Mouse (Mus musculus): ENCODE results near the gene Trem2.
"Not testable (repeated sequence)": the region's sequence is repeated elsewhere in the genome, so short reads cannot be mapped to it uniquely, and the experiment has no call there.

The Trem2 gene

DNA sequence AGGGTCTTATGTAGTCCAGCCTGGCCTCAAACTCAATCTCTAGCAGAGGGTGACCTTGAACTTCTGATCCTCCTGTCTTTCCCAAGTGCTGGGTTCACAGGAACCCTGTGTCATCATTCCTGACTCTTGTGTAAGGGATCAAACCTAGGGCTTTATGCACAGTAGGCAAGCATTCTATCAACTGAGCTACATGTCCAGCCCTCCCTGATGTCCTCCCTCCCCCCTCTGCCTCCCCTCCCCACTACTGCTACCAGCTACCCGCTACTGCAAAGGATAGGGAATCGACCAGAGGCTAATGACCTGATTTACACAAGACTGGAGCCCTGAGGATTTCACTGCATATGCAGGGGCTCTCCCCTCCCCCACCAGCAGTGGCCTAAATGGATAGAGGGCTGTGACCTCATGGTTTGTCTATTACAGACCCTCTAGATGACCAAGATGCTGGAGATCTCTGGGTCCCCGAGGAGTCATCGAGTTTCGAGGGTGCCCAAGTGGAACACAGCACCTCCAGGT lies 4.5 kb downstream of the Trem2 start:
- no peak for DNase-seq (ENCODE audit: low read depth in 2 of 2, low spot score in 2 of 2)

DNA sequence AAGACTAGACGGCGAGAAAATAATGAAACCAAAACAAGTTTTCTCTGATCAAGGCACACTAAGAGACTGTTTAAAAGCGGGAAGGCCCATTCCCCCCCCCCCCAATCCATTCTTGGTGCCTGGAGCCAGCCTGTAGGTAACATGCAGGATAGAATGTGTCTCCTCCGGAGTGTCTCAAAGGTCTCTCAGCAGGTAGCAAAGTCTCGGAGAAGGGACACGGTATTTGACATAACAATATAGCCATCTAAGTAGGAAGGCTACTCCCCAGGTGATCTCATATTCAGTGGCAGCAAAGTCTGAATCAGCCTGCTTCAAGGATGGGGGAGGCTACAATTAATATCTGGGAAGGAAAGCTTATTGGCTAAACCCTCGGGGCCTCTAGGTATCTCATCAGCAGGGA lies 6.8 kb downstream of the Trem2 start:
- DNase-seq (ENCODE audit: low read depth in 2 of 2, low spot score in 2 of 2) = not testable (repeated sequence)

DNA sequence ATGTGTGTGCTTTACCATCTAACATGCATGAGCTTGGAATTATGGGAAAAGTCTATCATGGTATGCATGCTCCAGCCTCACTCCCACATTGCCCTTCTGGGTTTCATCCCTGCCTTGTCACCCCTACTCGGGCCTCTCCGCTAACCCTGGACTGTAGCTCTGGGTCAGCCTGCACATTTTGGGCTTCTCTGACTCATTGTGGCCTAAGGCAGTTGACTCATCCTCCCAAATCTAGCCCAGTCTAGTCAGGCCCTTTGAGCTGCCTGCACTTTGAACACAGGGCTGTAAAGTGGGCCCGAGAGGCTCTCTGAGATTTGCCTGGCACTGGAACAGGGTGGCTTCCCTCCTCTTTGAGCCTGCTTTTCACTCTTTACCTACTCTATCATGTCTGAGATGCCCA lies 9.6 kb downstream of the Trem2 start:
- no peak for DNase-seq (ENCODE audit: low read depth in 2 of 2, low spot score in 2 of 2)

DNA sequence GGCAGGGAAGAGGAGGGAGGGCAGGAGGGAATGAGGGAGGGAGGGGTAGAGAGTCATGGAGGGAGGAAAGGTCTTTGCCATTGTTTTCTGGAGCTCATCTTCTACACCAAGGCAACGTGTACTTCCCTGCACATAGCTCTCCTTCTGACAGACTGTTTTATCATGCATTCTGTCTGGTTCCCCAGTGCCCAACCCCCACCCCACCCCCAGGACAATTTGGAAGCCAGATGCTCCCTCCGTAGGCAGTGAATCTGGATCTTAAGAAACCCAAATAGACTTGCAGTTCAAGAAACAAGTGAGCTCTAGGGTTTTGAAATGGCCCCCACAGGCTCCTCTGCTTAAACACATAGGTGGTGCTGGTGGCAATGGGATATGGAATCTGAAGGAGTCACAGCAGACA lies 11.7 kb downstream of the Trem2 start:
- no peak for DNase-seq (ENCODE audit: low read depth in 2 of 2, low spot score in 2 of 2)

DNA sequence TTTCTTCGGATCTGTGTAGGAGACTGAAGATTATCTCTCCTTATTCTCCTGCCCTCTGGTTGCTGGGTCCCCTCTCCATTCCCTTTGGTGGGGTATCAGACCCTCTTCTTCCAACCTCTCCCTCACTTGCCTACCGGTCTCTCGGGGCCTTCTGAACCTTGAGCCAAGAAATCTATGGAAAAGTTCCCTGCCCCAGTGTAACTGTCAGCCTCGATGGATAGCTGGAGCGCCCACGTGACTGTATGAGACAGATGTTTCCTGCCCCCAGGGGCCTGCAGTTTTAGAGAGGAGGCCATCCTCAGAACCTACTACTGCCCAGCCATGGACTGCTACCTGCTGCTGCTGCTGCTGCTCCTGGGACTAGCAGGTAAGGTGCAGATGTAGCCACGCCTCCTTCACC lies 13.4 kb downstream of the Trem2 start, which contains the start of gene Treml1:
Gene Treml1, plus strand, starts transcription at position 301 of the 400 bp plus-strand sequence.
- DNase-seq (ENCODE audit: low read depth in 2 of 2, low spot score in 2 of 2) = no peak

DNA sequence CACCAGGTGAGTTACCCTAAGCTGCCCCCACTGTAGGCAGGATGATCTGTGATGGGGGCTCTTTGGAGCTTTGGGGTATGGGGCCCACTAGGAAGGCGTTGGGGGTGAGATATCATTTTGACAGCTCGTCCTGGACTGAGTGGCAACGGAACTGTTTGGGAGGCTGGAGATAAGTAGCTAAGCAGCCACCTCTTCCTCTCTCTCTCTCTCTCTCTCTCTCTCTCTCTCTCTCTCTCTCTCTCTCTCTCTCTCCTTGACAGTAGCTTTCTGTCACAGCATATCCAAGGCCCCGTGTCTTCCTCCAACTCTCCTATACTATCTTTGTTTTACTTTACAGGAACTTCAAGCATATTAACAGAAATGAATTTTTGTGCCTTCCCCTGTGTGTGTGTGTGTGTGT lies 14.3 kb downstream of the Trem2 start:
- DNase-seq (ENCODE audit: low read depth in 2 of 2, low spot score in 2 of 2) = no peak

DNA sequence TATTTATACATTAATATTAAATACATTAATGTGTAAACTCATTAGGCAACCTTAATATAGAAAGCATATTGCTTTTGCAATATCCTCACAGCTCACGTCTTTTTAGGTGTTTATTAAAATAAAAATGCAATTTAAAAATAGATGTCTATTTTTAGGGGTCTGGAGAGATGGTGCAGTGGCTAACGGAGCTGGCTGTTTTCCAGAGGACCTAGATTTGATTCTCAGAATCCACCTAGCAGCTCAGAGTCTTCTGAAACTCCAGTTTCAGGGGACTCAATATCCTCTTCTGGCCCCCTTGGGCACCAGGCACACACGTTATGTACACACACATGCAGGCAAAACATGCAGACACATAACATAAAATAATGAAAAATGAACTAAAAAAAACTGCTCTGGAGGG lies 16.1 kb downstream of the Trem2 start:
- no peak for DNase-seq (ENCODE audit: low read depth in 2 of 2, low spot score in 2 of 2)

DNA sequence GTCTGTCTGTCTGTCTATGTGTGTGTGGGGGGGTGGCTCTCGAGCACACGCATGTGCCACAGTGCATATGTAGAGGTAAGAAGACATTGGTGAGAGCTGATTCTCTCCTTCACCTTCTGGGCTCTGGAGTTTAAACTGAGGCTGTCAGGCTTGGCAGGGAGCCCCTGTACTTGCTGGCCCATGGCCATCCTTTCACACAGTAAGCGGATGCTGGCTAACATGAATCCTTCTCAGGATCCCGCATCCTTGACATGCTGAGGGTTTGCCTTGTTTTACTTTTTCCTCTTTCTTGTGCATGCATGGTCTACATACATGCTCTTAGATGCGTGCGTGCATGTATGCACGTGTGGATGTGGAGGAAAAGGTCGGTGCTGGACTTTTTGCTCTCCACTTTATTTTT lies 16.8 kb downstream of the Trem2 start:
- no peak for DNase-seq (ENCODE audit: low read depth in 2 of 2, low spot score in 2 of 2)

DNA sequence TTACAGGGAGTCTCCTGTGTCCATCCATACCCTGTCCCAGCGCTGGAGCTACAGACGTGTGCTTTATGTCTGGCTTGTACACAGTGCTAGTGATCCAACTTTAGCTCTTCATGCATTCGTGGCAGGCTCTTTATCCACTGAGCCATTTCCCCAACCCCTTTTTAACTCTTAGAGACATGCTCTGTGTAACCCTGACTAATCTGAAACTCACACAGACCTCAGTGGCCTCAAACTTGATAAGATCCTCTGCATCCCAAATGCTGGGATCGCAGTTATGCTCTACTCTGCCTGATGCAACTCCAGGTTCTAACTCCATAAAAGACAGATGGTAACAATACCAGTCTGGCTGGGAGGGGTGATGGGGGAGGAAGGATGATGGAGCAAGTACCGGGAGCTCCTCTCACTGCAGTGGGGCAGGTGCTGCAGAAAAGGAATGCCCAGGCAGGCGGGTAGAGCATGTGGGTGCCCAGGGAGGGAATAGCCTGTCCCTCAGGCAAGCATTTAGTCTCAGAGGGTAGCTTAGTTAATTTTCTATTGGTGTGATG lies 17.3 kb downstream of the Trem2 start:
- no peak for DNase-seq (ENCODE audit: low read depth in 2 of 2, low spot score in 2 of 2)

DNA sequence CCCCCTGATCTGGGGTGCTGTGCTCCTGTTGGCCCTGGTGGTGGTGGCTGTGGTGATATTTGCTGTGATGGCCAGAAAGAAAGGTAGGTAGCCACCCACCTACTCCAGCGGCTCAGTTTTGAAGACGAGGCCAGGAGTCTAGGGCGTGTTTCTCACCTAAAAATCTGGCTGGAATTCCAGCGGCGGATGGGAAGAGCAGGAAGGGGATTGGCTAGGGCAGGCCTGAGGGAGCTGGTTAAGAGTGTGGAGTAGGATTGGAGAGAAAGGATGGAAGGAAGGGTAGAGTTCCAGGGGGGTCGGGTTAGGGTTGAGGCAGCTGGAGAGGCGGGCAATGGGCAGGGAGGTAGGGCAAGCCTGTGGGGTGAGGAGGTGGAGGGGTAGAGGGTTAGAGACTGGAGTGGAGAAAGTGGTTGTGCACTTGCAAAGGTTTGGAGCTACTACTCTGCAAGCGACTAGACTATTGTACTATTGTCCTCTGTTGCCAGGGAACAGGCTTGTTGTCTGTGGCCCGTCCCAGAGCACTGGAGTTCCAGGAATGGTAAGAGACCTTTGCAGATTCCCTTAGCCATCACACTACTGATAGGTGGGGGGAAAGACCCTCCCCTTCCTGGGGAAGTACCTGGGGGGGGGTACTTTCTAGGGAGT lies 19.4 kb downstream of the Trem2 start:
- DNase-seq (ENCODE audit: low read depth in 2 of 2, low spot score in 2 of 2) = no peak

DNA sequence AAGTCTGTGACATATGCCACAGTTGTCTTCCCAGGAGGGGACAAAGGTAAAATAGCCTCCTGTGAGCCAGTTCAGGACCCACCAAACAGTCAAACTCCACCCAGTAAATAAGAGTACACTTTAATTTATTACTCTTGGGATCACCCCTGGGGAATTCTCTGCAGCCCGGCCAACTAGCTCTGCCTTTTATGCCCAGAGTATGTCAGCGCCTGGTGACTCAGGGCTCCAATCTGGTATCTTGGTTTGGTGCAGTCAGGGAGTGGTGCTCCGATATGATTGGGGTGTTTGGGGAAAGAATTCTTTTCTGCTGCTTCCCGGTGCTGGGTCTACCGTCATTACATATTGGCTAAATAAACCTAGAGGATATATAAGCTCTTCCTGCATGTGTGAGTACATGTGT lies 20.6 kb downstream of the Trem2 start:
- no peak for DNase-seq (ENCODE audit: low read depth in 2 of 2, low spot score in 2 of 2)

DNA sequence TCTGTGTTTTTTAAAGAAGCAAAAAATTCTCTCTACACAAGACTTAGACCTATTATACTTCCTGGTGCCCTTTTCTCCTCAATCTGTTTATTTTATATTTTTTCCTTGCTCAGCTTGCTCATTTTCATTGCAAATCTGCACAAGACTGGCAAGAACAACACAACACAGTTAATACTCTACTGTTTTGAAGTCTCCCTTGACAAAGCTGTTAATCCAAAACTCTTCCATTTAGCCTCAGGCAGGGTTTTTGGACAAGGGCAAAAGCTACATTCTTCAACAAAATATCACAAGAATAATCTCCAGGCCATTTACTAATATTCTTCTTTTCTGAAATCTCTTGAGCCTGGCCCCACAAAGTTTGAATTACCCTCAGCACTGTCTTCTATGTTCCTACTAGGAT lies 25.4 kb downstream of the Trem2 start:
- DNase-seq (ENCODE audit: low read depth in 2 of 2, low spot score in 2 of 2) = no peak

DNA sequence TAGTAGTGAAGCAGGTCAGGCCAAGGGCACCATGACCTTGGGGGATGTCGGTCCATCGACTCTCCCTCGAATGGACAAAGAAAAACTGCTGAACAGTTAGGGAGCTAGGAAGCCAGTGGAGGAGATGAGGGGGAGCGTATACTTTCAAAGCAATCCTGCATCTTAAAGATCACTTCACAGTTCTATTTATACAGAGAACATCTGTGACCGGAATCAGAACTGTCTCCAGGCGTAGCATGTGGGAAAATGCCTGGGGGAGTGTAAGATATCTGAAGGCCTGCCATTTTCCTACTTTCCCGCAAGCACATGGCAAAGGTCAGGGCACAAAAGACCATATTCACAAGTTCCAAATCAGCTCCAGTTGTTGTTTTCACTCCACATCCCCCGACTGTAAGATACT lies 26.8 kb downstream of the Trem2 start:
- DNase-seq (ENCODE audit: low read depth in 2 of 2, low spot score in 2 of 2) = no peak

DNA sequence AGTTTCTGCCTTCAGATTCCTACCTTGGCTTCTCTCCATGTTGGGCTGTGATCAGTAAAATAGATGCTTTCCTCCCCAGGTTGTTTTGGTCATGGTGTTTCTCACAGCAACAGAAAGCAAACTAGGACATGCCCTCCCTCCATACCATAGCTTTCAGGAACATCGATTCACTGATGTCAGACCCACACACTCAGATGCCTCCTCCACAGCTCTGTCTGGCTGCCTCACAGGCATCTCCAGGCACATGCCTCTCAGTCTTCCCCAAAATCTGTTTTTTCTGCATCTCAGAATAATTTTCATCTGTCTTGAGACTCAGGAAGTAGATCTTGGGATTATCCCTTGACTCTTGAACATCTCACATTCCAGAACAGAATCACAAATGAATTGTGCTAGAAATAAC lies 29.9 kb downstream of the Trem2 start:
- DNase-seq (ENCODE audit: low read depth in 2 of 2, low spot score in 2 of 2) = no peak

DNA sequence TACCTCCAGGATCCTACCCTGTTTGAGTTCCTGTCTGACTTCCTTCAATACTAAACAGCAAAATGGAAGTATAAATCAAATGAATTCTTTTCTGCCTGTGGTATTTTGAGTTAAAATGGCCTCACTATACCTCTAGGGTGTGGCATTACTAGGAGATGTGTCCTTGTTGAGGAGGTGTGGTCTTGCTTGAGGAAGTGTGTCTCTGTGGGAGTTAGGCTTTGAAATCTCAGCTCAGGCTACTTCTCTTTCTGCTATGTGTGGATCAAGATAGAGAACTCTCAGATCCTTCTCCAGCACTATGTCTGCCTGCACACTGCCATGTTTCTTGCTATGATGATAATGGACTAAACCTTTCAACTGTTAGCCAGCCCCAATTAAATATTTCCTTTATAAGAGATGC lies 32.8 kb downstream of the Trem2 start:
- no peak for DNase-seq (ENCODE audit: low read depth in 2 of 2, low spot score in 2 of 2)

DNA sequence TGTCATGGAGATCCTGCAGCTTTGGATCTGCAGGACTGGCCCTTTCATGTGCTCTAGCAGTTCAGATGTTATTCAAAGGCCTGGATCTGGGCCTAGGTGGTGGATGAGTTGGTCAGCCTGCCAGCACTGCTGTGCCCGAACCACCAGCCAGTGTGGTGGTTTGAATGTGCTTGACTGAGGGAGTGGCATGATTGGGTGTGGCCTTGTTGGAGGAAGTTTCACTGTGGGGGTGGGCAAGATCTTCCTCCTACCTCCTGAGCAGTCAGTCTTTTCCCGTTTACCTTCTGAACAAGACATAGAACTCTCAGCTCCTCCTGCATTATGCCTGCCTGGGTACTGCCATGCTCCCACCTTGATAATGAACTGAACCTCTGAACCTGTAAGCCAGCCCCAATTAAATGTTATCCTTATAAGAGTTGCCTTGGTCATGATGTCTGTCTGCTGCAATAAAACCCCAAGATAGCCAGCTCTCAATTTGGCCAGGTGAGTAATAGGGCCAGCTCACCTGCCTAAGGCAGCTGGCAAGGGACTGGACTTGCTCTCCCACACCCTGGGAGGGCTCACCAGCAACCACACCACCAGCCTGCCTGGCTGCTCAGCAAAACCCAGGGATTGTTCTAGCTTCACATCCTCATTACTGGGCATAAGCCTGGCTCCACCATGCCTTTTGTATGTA lies 39.7 kb downstream of the Trem2 start:
- no peak for DNase-seq (ENCODE audit: low read depth in 2 of 2, low spot score in 2 of 2)

DNA sequence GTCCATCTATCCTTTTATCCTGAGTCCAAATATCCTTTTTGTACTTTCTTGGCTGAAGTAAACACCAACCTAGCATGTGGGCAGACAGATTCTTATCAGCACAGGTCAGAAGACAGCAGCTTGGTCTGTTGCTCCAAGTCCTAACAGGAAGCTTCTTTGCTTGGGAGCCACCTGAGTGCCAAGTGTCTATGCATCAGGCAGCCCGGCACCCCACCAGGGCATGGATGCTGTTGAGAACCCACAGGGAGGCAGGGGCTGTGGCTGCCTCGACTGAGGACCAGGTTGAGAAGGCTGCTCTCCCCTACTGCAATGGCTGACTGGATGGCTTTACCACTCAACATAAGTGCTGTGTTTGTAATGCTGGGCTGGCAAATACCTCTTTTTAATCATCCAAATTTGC lies 42.5 kb downstream of the Trem2 start:
- no peak for DNase-seq (ENCODE audit: low read depth in 2 of 2, low spot score in 2 of 2)

DNA sequence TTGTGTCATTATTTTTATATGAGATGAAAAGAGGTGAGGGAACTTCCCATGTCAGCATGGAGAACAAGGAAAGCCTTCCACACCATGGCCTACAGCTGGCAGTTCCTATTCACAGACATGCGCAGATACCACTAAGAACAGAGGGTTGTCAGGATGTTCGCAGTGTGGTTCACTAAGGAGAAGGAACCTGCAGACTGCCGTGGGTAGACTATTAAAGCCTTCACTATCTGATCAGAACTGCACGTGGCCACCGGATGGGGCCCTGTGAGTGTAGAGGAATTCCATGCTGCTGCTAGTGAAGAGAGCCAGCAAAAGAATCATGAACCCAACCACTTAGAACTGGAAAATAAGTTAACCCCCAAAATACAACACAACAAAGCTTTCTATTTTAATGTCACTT lies 43.2 kb downstream of the Trem2 start:
- DNase-seq (ENCODE audit: low read depth in 2 of 2, low spot score in 2 of 2) = no peak

DNA sequence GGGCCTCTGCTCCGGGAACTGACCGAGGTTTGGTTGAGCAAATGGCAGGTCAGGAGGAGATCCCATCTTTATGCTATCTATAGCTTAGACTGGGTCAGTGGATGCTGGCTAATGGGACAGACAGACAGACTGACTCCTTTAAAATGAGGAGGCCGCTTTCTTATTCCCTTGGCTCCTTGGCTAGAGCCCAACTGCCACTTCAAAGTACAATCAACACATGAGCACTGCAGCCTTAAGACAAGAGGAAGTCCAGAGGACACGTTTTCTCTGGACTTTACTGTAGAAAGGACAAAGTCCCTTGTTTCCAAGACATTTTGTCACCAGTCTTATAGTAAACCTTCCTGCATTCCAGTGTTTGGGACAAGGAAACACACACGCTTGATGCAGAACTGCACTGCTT lies 45.2 kb downstream of the Trem2 start:
- no peak for DNase-seq (ENCODE audit: low read depth in 2 of 2, low spot score in 2 of 2)

DNA sequence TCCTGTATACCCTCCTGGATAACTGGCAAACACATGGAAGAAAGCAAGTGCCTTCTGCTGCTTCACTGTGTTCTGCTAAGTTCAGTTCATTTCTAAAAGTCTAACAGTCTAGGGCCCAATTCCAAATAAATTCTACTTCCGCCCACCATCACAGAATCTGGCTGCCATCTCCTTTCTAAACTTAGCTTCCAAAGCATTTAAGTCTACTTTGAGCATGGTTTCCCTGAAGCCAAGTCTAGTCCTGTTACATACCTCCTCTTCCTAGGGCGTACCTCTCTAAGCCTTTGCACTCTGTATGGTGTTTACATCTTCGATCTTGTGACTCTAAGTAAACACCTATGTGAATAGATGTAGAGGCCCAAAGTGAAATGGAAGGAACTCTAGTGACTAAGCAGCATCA lies 46.4 kb downstream of the Trem2 start:
- DNase-seq (ENCODE audit: low read depth in 2 of 2, low spot score in 2 of 2) = no peak

DNA sequence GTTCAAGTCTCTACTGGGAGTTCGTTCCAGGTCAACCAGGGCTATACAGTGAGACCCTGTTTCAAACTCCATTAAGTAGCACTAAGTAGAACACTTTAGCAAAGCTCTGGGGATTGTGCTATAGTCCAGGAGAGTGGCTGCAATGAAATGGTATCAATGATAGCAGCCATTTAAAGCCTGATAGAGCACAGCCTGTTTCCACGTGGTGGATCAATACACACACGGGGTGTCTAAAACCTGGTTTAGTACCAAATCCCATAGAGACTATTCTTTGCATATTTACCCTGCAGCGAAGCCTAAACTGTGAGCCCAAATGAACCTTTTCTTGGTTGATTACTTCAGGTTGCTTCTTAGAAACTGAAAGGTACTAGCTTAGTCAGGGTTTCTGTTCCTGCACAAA lies 55.5 kb downstream of the Trem2 start:
- DNase-seq (ENCODE audit: low read depth in 2 of 2, low spot score in 2 of 2) = no peak

DNA sequence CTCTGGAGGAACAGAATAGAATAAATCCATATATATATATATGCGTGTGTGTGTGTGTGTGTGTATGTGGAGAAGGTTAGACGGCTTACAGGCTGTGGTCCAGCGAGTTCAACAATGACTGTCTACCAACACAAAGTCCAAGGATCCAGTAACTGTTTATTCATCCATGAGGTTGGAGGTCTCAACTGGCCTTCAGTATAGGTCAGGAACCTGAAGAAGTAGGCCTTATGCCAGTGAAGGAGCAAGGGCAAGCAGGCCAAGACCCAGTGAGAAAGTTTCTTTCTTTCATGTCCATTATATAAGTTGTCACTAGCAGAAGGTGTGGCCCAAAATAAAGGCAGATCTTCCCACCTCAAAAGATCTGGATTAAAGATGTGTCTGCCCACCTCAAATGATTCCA lies 56.5 kb downstream of the Trem2 start:
- DNase-seq (ENCODE audit: low read depth in 2 of 2, low spot score in 2 of 2) = no peak

Data from CD8-positive naive resting alpha-beta T cell, adult 2 months (primary cell).